Mouse (Mus musculus) gastrocnemius, adult 2 months (tissue): ENCODE results near the gene Myh10. TPM values are rescaled to one million over a fixed set of nuclear protein-coding genes. Genes with fewer than 3 reads are reported as not detected.
A peak's percentile ranks its signal among the peaks of the same experiment; 100 is the strongest.

Experiments
- DNase-seq: peaks from one replicate; pipeline ENCODE4 v3.0.0; 2022
- H3K27ac ChIP-seq: fragments of 200-600 bp; 2 replicates; pipeline ENCODE4 v1.8.1; 2022; ENCODE audit warnings: mild to moderate bottlenecking
- H3K4me3 ChIP-seq: fragments of 200-600 bp; 2 replicates; pipeline ENCODE4 v1.8.1; 2022; ENCODE audit warnings: mild to moderate bottlenecking, moderate library complexity
- CTCF ChIP-seq: fragments of 200-600 bp; IDR thresholded peaks from 2 replicates; pipeline ENCODE4 v1.8.1; 2022; ENCODE audit warnings: antibody characterized with exemption, mild to moderate bottlenecking, moderate library complexity
- intact Hi-C: fragments of 180-260 bp; cut with DNase I; formaldehyde crosslinking; loops from one replicate; pipeline ENCODE4 v1.15.1; 2025
- long read RNA-seq, 2 experiments: library from polyadenylated mRNA; stranded (forward); transcript quantifications; one replicate each; pipeline ENCODE4 v2.0.0; 2021
- total RNA-seq, 2 experiments: library from RNA; stranded (reverse); gene quantifications; 2 replicates each; pipeline ENCODE4 v1.2.3; 2021

Myh10 gene
- 10 to 100 TPM; 12.3 to 28.6 TPM for total RNA-seq
- long read RNA-seq, experiment 1, full-length matches to known transcripts = 6 of 14 reads
- long read RNA-seq, experiment 1, partial matches to known transcripts = 4 of 14 reads
- long read RNA-seq, experiment 1, other reads (novel, unspliced or antisense) = 4 of 14 reads
- long read RNA-seq, experiment 2, full-length matches to known transcripts = 6 of 16 reads
- long read RNA-seq, experiment 2, partial matches to known transcripts = 7 of 16 reads
- long read RNA-seq, experiment 2, other reads (novel, unspliced or antisense) = 3 of 16 reads

DNA sequence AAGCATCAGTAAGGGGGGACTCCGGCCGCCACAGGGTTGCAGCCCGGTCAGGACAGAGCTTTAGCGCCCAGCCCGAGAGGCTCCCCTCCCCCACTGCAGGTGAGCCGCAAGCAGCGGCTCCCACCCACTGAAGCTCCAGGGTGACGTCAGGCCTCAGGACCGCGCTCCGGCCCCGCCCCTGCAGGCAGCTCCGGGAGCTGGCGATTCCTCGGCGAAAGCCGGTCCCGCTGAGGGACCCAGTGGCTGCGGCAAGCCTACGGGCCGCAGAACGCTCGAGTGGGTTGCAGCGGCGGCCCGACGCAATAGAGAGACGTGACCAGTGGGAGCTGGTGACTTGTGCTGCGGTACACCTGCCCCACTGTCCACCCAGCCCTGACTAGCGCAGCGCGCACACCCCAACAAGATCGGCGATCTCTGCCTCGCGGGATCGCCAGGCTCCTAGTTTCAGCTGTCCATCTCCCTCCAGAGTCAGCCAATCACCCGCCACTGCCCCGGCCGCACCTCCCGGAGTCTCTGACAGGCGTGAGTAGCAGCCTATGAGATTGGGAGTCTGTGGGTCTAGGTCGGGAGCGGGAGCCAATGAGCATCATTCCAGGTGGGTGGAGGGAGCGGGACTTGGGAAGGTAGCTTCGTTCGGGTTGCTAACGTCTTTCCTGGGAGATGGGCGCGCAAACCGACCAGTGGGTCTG lies at the start of gene Myh10:
Myh10 (plus strand) TSS at position 239 of the 689 bp plus-strand sequence.
- intact Hi-C loops = loop anchor here (5.0 kb wide), 1 partner anchor 54 kb away; no protein-coding TSS in a partner anchor
- H3K4me3 ChIP-seq = peak within 1 kb of the TSS; percentile 95
- peak; percentile 100 for DNase-seq
- peak within 1 kb of the TSS; percentile 97 for H3K27ac ChIP-seq
- no peak for TF ChIP-seq CTCF

DNA sequence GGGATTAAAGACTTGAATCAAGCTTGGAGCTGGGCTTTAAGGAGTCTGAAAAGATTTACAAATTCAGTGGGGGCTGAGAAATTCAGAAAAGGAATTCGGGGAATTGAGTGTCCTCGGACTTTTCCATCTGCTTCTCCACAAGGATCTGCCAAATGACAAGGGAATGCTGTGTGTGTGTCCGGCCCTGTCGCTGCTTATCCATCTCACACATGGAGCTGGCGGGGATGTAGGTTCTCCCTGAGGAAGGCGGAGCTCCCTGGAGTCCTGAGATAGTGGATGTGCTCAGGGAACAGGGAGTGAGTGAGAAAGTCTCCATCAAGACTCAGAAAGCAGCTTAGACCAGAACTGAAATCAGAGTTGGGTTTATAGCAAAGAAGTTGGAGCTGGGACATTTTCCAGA lies 46.6 kb upstream of the Myh10 start:
- DNase-seq = no peak
- Histone ChIP-seq H3K27ac (no peak overlapping the region), H3K4me3 (no peak overlapping the region)
- intact Hi-C loops = no loop called here
- TF ChIP-seq CTCF = no peak

DNA sequence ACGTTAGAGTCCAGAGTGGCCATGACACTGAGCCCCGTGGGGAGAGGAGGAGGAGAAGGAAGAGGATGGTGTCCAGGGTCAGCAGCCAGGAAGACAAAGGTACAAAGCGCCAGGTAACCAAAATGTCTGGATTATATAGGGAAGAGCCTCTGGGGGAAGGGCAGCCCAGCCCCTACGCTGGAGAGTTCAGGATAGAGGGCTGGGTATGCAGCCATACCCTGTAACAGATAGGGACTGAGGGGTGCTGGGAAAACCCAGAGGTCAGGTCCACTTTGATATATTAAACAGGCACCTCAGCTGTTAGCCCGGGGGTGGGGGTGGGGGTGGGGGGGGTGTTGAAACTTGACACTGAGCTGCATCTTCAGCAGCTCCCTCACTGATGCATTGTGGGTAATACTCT lies 43.6 kb upstream of the Myh10 start:
- Histone ChIP-seq H3K27ac (no peak overlapping the region), H3K4me3 (no peak overlapping the region)
- TF ChIP-seq CTCF = no peak
- intact Hi-C loops = no loop called here
- no peak for DNase-seq

DNA sequence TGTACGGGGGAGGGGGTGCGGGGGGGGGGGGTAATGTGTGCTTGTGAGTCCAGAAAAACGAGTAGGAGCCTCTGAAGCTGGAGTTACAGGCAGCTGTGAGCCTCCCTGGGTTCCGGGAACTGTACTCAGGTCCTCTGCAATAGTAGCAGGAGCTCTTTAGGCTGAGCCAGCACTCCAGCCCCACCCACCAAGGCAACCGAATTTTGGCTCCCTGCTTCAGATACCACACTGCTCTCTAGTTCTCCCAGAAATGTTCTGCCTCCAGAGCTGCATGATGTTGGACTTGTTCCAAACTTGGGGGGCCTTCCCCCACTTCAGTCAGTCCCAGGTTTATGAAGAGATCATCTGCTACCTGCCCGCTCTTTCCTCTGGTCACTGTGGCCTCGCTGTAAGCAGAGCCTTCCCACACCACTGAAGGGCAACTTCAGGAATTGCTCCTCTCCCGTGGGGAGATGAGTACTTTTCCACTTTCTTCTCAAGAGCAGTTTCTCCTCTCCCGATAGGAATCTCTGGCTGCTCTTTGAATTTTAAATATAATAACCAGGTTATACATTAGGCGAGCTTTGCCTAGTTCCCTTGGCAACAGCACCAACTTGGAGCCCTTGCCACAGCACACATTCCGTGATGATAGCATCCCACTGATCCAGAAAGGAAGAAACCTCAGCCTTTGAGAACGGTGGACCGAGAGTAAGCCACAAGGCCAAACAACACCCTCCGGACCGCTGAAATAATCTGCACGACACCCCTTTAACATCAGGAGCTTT lies 42.8 kb upstream of the Myh10 start:
- H3K4me3 ChIP-seq = no peak overlapping the region
- TF ChIP-seq CTCF = no peak
- intact Hi-C loops = no loop called here
- DNase-seq = no peak
- H3K27ac ChIP-seq = no peak overlapping the region

DNA sequence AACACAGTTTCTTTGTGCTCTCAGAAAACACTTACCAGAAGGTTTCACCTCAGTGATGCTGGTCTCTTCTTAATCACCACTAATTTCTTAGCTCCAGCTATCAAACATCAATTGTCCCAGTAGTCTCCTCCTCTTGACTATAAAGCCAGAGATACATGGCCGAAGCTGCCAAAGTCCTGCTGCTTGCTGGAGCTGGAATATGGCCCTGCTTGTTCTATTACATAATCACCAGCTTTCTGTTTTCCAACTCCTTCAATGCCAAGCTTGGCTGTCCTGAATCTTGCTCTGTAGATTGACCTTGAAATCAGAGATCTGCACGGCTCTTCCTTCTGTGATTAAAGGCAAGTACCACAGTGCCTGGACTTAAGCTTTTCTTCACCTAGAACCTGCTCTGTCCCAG lies 39.8 kb upstream of the Myh10 start:
- intact Hi-C loops = no loop called here
- no peak for DNase-seq
- TF ChIP-seq CTCF = no peak
- no peak overlapping the region for H3K27ac ChIP-seq
- H3K4me3 ChIP-seq = no peak overlapping the region

DNA sequence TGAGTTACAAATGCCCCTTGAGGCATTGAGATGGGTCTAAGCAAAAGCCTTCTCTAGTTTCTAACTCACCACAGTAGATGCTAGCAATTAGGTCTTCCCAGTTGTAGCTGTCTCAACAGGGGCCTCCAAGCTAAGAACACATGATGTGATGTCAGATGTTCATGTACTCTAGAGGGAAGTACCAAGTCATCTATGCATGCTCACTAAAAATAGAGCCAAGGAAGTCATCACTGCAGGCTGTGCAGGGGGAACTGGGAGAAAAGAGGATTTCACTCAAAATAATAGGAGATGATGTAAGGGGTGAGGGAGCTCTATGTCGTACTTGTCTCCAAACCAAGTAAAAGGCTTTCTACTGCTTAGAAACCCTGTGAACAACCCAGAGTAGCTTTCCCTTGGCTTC lies 35.8 kb upstream of the Myh10 start:
- no peak for DNase-seq
- H3K4me3 ChIP-seq = no peak overlapping the region
- H3K27ac ChIP-seq = no peak overlapping the region
- TF ChIP-seq CTCF = no peak
- intact Hi-C loops = no loop called here

DNA sequence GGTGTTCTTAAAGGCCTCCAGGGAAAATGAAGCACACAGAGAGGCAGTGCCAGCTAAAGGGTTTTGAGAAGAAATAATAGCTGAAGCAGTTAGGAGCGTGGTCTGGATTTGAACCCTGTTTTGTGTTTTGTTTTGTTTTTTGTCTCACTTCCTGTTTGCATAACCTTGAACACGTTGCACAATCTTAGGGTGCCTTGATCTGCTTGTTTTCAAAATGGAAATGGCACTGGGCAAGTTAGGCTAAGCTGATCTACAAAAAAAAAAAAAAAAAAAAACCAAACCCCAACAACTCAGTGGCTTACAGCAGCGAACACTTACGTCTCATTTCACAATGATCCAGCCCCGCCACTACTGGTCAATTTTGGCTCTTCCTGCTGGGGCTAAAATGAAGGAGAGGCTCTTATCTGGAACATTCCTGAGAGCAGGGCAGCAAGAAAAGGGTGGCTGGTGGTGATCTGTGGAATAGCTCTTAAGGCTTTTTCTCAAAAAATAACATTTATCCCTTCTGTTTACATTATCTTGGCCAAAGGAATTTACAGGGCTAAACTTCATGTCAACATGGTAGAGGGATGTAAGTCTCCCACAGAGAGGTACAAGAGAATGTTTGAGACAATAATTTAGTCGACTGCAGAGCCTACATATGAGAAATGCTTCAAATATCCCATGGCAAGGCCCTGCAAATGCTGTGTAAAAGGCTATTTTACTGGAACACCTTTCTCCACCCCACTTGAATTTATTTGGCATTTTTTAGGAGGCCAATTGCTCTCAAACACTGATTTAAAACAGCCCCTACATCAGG lies 34.3 kb upstream of the Myh10 start:
- H3K27ac ChIP-seq = no peak overlapping the region
- intact Hi-C loops = no loop called here
- no peak for DNase-seq
- no peak for TF ChIP-seq CTCF
- H3K4me3 ChIP-seq = no peak overlapping the region

DNA sequence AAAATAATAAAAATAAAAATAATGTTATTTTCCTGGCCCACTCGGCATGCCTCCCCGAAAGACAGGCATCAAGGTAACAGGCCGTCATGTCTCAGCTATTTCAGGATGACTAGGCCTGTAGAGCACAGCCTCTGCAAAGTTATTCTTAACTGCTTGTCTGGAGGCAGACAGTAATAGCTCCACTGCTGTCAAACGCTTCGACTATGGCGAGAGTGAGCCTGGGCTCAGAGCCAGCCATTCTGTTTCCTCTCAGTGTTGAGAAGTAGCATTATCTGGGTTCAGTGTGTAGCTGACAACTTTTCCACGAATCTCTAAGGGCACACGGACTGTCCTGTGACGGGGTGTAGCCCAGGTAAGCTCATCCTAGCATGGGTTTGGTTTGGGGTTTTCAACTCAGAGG lies 33.5 kb upstream of the Myh10 start:
- DNase-seq = no peak
- Histone ChIP-seq H3K27ac (no peak overlapping the region), H3K4me3 (no peak overlapping the region)
- intact Hi-C loops = no loop called here
- TF ChIP-seq CTCF = no peak

DNA sequence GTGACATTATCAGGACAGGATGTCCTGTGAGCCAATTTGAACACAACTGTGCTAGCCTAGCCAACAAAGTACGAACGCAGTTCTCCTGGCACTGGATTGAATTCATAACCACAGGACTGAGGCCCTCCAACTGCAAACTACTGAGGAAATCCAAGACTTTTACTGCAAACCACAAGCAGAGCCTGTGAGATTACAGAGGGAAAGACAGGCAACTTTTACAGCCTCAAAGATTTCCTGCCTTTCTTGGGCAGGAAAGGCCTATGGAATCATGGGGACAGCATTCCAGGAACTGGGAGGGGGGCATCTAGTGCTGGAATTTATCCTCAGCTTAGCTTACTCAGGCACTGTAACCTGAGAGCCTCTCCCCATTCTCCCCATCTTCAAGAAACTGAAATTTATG lies 26.0 kb upstream of the Myh10 start:
- intact Hi-C loops = no loop called here
- Histone ChIP-seq H3K27ac (no peak overlapping the region), H3K4me3 (no peak overlapping the region)
- no peak for TF ChIP-seq CTCF
- DNase-seq = no peak

DNA sequence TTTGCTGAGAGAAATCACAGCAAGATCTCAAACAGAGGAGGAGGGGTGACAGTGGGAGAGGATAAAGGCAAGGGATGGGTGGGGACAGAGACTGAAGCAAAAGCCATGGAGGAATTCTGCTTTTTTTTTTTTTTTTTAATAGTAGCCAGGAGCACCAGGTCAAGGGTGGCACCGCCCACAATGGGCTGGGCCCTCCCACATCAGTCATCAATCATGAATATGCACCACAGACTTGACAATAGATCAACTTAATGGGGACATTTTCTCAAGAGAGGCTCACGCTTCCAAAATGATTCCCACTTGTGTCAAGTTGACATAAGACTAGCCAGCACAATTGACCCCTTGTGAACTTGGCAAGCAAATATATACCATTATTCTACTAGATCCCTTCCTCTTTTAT lies 25.1 kb upstream of the Myh10 start:
- Histone ChIP-seq H3K4me3 (no peak overlapping the region), H3K27ac (no peak overlapping the region)
- TF ChIP-seq CTCF = no peak
- intact Hi-C loops = no loop called here
- DNase-seq = no peak

DNA sequence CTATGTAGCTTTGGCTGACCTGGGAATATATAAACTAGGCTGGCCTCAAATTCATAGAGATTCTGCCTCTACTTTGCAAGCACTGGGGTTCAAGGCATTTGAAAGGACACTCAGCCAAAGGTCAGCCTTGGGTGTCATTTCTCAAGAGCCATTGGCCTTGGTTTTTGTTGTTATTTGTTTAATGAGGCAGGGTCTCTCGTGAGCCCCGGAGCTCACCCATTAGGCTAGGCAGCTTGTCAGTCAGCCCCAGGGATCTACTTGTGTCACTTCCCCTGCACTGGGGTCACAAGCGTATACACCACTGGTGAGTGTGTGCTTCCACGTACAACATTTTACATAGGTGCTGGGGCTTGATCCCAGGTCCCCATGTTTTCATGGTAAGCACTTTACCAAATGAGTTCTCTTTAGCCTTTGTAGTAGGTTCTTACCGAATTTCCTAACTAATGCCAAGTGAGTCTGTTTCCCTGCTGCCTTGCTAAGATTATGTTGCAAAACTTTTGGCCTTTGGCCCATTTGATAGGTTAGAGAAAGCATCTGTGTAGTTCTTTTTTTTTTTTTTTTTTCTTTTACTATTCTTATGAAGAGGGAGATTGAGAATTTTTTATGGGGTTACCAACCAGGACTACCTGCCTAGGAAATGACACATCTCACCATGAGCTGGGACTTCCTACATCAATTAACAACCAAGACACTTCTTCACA lies 18.9 kb upstream of the Myh10 start:
- TF ChIP-seq CTCF = no peak
- intact Hi-C loops = no loop called here

DNA sequence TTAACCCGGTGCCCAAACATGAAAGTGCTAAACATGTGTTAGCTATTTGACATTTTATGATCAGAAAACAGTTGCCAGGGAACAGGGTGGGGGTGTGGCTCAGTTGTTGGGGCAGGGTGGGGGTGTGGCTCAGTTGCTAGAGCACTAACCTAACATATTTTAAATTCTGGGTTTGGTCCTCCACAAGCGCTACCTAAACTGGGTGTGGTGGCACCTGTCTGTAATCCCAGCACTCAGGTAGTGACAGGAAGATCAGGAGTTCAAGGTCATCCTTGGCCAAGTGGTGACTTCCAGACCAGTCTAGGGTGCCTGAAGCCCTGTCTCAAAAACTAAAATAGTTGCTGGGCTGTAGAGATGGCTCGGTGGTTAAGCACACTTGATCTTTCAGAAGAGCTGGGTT lies 17.3 kb upstream of the Myh10 start:
- intact Hi-C loops = no loop called here
- TF ChIP-seq CTCF = no peak
- no peak overlapping the region for H3K4me3 ChIP-seq
- H3K27ac ChIP-seq = peak overlapping the region; percentile 69
- no peak for DNase-seq

More for the DNA sequence above, 18.9 kb upstream of the Myh10 start:
- Histone ChIP-seq H3K4me3 (no peak overlapping the region), H3K27ac (no peak overlapping the region)
- no peak for DNase-seq
